Mouse (Mus musculus) ES-E14 (cell line): ENCODE measurements at regions not wholly inside any gene's neighbourhood (a gene's known extent, or its start where the extent isn't known, plus 50 kb on each side); places are given as distances from the start of the nearest gene placed in this dataset.

Experiments
- HCFC1 ChIP-seq: IDR thresholded peaks from 2 replicates; pipeline ENCODE4 v1.6.1; 2012; ENCODE audit warnings: low read length, inconsistent platforms, borderline replicate concordance; ENCODE audit not compliant: insufficient read depth
- ZC3H11A ChIP-seq: IDR thresholded peaks from 2 replicates; pipeline ENCODE4 v1.6.1; 2012; ENCODE audit warnings: low read depth, mild to moderate bottlenecking, inconsistent platforms, low read length, borderline replicate concordance

DNA sequence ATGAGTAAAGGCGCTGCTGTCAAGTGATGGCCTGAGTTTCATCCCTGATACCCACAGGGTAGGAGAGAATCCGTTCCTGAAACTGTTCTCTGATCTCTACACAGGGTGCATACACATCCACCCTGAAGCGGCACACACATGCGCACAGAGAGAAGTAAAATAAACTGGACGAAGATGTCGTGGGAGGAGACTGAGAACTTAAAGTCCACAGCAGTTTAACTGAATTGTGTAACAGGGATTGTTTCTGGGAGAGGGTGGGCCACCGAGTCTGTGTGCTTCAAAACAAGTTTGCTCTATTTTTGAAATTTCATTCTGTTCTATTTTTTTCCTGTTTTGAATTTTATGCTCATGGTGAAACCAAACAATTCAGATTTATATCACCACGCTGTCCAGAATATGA, 63.0 kb upstream of the Paqr3 start:
- TF ChIP-seq HCFC1 (no peak), ZC3H11A (no peak)
